Comparison of ENCODE assay signal across 11 mouse cellular contexts in the genomic region with DNA sequence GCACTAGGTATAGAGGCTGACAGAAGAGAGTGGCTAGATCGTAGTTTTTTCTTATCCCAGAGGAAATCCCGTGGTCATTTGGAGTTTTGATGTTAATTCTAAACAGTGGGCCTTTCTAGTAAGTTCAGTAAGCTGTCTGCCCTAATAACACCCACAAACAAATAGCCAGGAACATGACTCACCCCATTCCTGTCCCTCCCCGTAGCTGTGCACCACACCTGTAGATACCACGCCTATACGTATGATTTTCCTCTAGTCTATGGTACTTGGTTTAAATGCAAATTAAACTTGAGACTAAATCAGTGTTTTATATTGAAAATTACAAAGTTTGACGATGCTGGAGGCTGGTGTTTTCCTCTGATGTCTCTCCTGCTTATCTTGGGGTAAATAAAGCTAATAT.
DNase-seq lines count a peak whose midpoint lies in the region; ATAC-seq and TF ChIP-seq lines count a peak whose summit lies in the region.
"Had no signal": no experiment of that assay in that cellular context is flagged by ENCODE, and none has a peak within 500 bp of the region (broad histone marks: within the 10 kb centered on the region; RNA-seq: fewer than 3 reads in every experiment).

No protein-coding gene starts in this region.

- H3K27ac ChIP-seq in heart, adult 2 months, result peak overlapping the region; percentile 5; the same call in 1 of the 2 replicates
- no peak overlapping the region for H3K27ac ChIP-seq in heart, embryonic 11.5 days (ENCODE audit: low read depth, low read length)
- no peak overlapping the region for H3K27ac ChIP-seq in lung, postnatal 0 days (ENCODE audit: low read length)
- peak overlapping the region; percentile 33; the same call in 1 of the 2 replicates for H3K27ac ChIP-seq in limb, embryonic 14.5 days (replicated peaks; ENCODE audit: low read depth, low read length)

- no peak for TF ChIP-seq POLR2A in heart, adult 2 months (IDR thresholded peaks at IDR 0.05; ENCODE audit: insufficient read depth, low read depth, low read length)
- no peak for TF ChIP-seq POLR2A in limb, embryonic 14.5 days (IDR thresholded peaks at IDR 0.05; ENCODE audit: borderline replicate concordance, extremely low read depth, insufficient read depth, insufficient read length)

- no peaks in the 10 kb centered on the region for H3K79me2 ChIP-seq in heart, adult 2 months (replicated peaks; ENCODE audit: control insufficient read depth, insufficient read depth, low read length)

- no peak overlapping the region for H3K9ac ChIP-seq in heart, adult 2 months (ENCODE audit: low read depth, low read length)
- no peak overlapping the region for H3K9ac ChIP-seq in heart, embryonic 11.5 days (ENCODE audit: low read depth, low read length)
- no peak overlapping the region for H3K9ac ChIP-seq in lung, postnatal 0 days (replicated peaks; ENCODE audit: low read depth)
- no peak overlapping the region for H3K9ac ChIP-seq in limb, embryonic 14.5 days (ENCODE audit: low read depth, low read length, severe bottlenecking)

- no peaks in the 10 kb centered on the region for H3K9me3 ChIP-seq in heart, embryonic 11.5 days (replicated peaks; ENCODE audit: control insufficient read depth, low read length)
- H3K9me3 ChIP-seq in lung, postnatal 0 days (ENCODE audit: low read length), result no peaks in the 10 kb centered on the region
- no peaks in the 10 kb centered on the region for H3K9me3 ChIP-seq in limb, embryonic 14.5 days (ENCODE audit: control insufficient read depth, low read length)

- H3K4me2 ChIP-seq in heart, embryonic 11.5 days, result no peak overlapping the region
- no peak overlapping the region for H3K4me2 ChIP-seq in lung, postnatal 0 days (replicated peaks; ENCODE audit: low read depth, low read length)
- peak overlapping the region; percentile 25 for H3K4me2 ChIP-seq in limb, embryonic 14.5 days (replicated peaks; ENCODE audit: low read depth, low read length, severe bottlenecking)

- TF ChIP-seq CTCF in heart, adult 2 months (IDR thresholded peaks at IDR 0.05), result no peak
- TF ChIP-seq CTCF in lung, postnatal 0 days (IDR thresholded peaks at IDR 0.05), result no peak

- no peak for TF ChIP-seq EP300 in heart, adult 2 months (IDR thresholded peaks at IDR 0.05; ENCODE audit: insufficient read depth, low read depth, low read length)
- no peak for TF ChIP-seq EP300 in lung, postnatal 0 days (IDR thresholded peaks at IDR 0.05)

- no peaks in the 10 kb centered on the region for H3K27me3 ChIP-seq in heart, adult 2 months (ENCODE audit: control insufficient read depth, insufficient read depth, low read length)
- H3K27me3 ChIP-seq in heart, embryonic 11.5 days (ENCODE audit: control insufficient read depth, insufficient read depth, low read length), result no peaks in the 10 kb centered on the region
- H3K27me3 ChIP-seq in lung, postnatal 0 days (replicated peaks; ENCODE audit: insufficient read depth, low read length), result no peaks in the 10 kb centered on the region
- no peaks in the 10 kb centered on the region for H3K27me3 ChIP-seq in limb, embryonic 14.5 days (ENCODE audit: control insufficient read depth, insufficient read depth, low read length)

- no peak overlapping the region for H3K4me3 ChIP-seq in heart, adult 2 months
- no peak overlapping the region for H3K4me3 ChIP-seq in heart, embryonic 11.5 days (ENCODE audit: low read depth, low read length)
- no peak overlapping the region for H3K4me3 ChIP-seq in lung, postnatal 0 days (ENCODE audit: low read depth, low read length)
- no peak overlapping the region for H3K4me3 ChIP-seq in limb, embryonic 14.5 days (replicated peaks; ENCODE audit: low read length)

- intact Hi-C loops in heart, adult 2 months (cut with DNase I), result no loop called here
- intact Hi-C loops in left cerebral cortex, postnatal 14 days (cut with DNase I), result no loop called here

- WGBS in heart, adult 2 months, result 77% methylated on average over 6 of the region's 6 CpGs
- WGBS in heart, embryonic 11.5 days (ENCODE audit: insufficient replicate concordance), result 74% methylated on average over 6 of the region's 6 CpGs
- 50% methylated on average over 6 of the region's 6 CpGs for WGBS in lung, postnatal 0 days
- 72% methylated on average over 6 of the region's 6 CpGs for WGBS in limb, embryonic 14.5 days

- DNase-seq in heart, adult 2 months, result no peak
- no peak for DNase-seq in lung, postnatal 0 days (ENCODE audit: low spot score)
- no peak for DNase-seq in lung, postnatal 36 days
- no peak for DNase-seq in limb, embryonic 14.5 days (ENCODE audit: low spot score)
- DNase-seq in kidney, postnatal 4 days, result no peak
- no peak for DNase-seq in T-cell, adult 2 months (ENCODE audit: low spot score)
- no peak for DNase-seq in left cerebral cortex, postnatal 14 days (ENCODE audit: low spot score in 2 of 2)
- DNase-seq: adrenal gland, adult 8-10 months; gastrocnemius, postnatal 14 days; kidney, adult 2 months had no signal

- ATAC-seq in heart, embryonic 11.5 days (replicated peaks; ENCODE audit: insufficient number of reproducible peaks, low FRiP score, low TSS enrichment), result no peak
- peak; percentile 39; the same call in 1 of the 2 replicates for ATAC-seq in lung, postnatal 0 days
- no peak for ATAC-seq in limb, embryonic 14.5 days (ENCODE audit: low FRiP score, low read depth)

- H3K4me1 ChIP-seq in heart, adult 2 months (ENCODE audit: control insufficient read depth, insufficient read depth, low read length), result peaks cover 5% of the 10 kb centered on the region
- no peaks in the 10 kb centered on the region for H3K4me1 ChIP-seq in heart, embryonic 11.5 days (ENCODE audit: control insufficient read depth, insufficient read depth, low read length)
- peaks cover 13% of the 10 kb centered on the region; the same call in 1 of the 2 replicates for H3K4me1 ChIP-seq in lung, postnatal 0 days (ENCODE audit: insufficient read depth, low read depth, low read length)
- H3K4me1 ChIP-seq in limb, embryonic 14.5 days (ENCODE audit: control insufficient read depth, insufficient read depth, low read length), result peaks cover 53% of the 10 kb centered on the region

- H3K36me3 ChIP-seq in heart, adult 2 months (ENCODE audit: control insufficient read depth, insufficient read depth, low read length), result no peaks in the 10 kb centered on the region
- H3K36me3 ChIP-seq in heart, embryonic 11.5 days (ENCODE audit: control insufficient read depth, insufficient read depth, low read length), result no peaks in the 10 kb centered on the region
- H3K36me3 ChIP-seq in lung, postnatal 0 days (ENCODE audit: insufficient read depth, low read length), result no peaks in the 10 kb centered on the region
- H3K36me3 ChIP-seq in limb, embryonic 14.5 days (ENCODE audit: control insufficient read depth, insufficient read depth, low read length), result no peaks in the 10 kb centered on the region

Comparison
In these comparisons a context has a peak if more than half of its experiments do, and no peak if none do; other contexts are left out.
1. H3K27ac ChIP-seq: peak in heart, adult 2 months (single experiment) and limb, embryonic 14.5 days (single experiment); none in heart, embryonic 11.5 days (single experiment) and lung, postnatal 0 days (single experiment).